Mouse (Mus musculus) liver, adult 2 months (tissue): ENCODE measurements around the gene Pspn. TPM values are rescaled to one million over a fixed set of nuclear protein-coding genes. Genes with fewer than 3 reads are reported as not detected.

Experiments used
- DNase-seq: peaks from one replicate; pipeline ENCODE4 v3.0.0-alpha.2; 2011; ENCODE audit warnings: low read depth, low spot score; ENCODE audit errors: extremely low read depth
- H3K27ac ChIP-seq: fragments of 200-500 bp; replicated peaks from 2 replicates; pipeline ENCODE4 v1.5.1; 2012; ENCODE audit warnings: low read depth, mild to moderate bottlenecking, control low read depth, inconsistent platforms, low read length; ENCODE audit not compliant: insufficient read depth
- H3K27me3 ChIP-seq: fragments of 200-500 bp; 2 replicates; pipeline ENCODE4 v1.6.1; 2012; ENCODE audit warnings: mild to moderate bottlenecking, moderate library complexity, low read length, inconsistent platforms; ENCODE audit not compliant: control insufficient read depth, insufficient read depth
- H3K36me3 ChIP-seq: fragments of 200-500 bp; 2 replicates; pipeline ENCODE4 v1.6.1; 2012; ENCODE audit warnings: low read length, inconsistent platforms; ENCODE audit not compliant: control insufficient read depth, insufficient read depth
- H3K4me1 ChIP-seq: fragments of 200-500 bp; 2 replicates; pipeline ENCODE4 v1.6.1; 2011; ENCODE audit warnings: low read length; ENCODE audit not compliant: control insufficient read depth, insufficient read depth
- H3K4me3 ChIP-seq: fragments of 200-500 bp; 2 replicates; pipeline ENCODE4 v1.5.1; 2011; ENCODE audit warnings: low read depth, mild to moderate bottlenecking, control low read depth, low read length, moderate library complexity; ENCODE audit not compliant: insufficient read depth
- H3K79me2 ChIP-seq: fragments of 200-500 bp; 2 replicates; pipeline ENCODE4 v1.6.1; 2012; ENCODE audit warnings: inconsistent platforms, mild to moderate bottlenecking, low read length, moderate library complexity; ENCODE audit not compliant: control insufficient read depth, insufficient read depth
- H3K9ac ChIP-seq: fragments of 200-500 bp; 2 replicates; pipeline ENCODE4 v1.6.1; 2012; ENCODE audit warnings: low read depth, mild to moderate bottlenecking, control low read depth, inconsistent platforms, low read length
- CTCF ChIP-seq: fragments of 200-500 bp; IDR thresholded peaks from 2 replicates; pipeline ENCODE4 v1.5.1; 2011; ENCODE audit warnings: low read depth, low read length, control low read depth
- POLR2A ChIP-seq: fragments of 200-500 bp; IDR thresholded peaks from 2 replicates; pipeline ENCODE4 v1.6.1; 2011; ENCODE audit warnings: low read length, control low read depth; ENCODE audit not compliant: insufficient read depth; ENCODE audit errors: extremely low read depth
- WGBS: fragments of 180-500 bp; shearing (Covaris S2); methylation state at CpG from one replicate; pipeline ENCODE4 v1.1.7; 2018; 5-methylcytosine and 5-hydroxymethylcytosine counted together
- polyA plus RNA-seq: library from polyadenylated mRNA; depleted of rRNA; stranded (reverse); fragments of >200 nt; gene quantifications from 2 replicates; pipeline ENCODE4 v1.2.3, GENCODE M21; 2012
- total RNA-seq: library from RNA; depleted of rRNA; stranded (reverse); fragments of >200 nt; gene quantifications from 2 replicates; pipeline ENCODE4 v1.2.3, GENCODE M21; 2014

The Pspn gene
- total and polyA plus RNA-seq, 2 experiments: not detected

GRCm38 (mm10) chr17:56990966-56991365 lies 8.9 kb downstream of the Pspn start:
- Histone ChIP-seq H3K4me1 (peaks cover 7% of the 10 kb centered on the region), H3K9ac (peak overlapping the region; percentile 43), H3K27me3 (no peaks in the 10 kb centered on the region), H3K79me2 (peaks cover 9% of the 10 kb centered on the region; the same call in 1 of the 2 replicates), H3K36me3 (peaks cover 7% of the 10 kb centered on the region; the same call in 1 of the 2 replicates), H3K27ac (no peak overlapping the region; the same call in 1 of the 2 replicates), H3K4me3 (peak overlapping the region; percentile 69)
- TF ChIP-seq CTCF: no peak
- no peak for TF ChIP-seq POLR2A
- no peak for DNase-seq
- WGBS: 75% methylated on average over 2 of the region's 2 CpGs

DNA sequence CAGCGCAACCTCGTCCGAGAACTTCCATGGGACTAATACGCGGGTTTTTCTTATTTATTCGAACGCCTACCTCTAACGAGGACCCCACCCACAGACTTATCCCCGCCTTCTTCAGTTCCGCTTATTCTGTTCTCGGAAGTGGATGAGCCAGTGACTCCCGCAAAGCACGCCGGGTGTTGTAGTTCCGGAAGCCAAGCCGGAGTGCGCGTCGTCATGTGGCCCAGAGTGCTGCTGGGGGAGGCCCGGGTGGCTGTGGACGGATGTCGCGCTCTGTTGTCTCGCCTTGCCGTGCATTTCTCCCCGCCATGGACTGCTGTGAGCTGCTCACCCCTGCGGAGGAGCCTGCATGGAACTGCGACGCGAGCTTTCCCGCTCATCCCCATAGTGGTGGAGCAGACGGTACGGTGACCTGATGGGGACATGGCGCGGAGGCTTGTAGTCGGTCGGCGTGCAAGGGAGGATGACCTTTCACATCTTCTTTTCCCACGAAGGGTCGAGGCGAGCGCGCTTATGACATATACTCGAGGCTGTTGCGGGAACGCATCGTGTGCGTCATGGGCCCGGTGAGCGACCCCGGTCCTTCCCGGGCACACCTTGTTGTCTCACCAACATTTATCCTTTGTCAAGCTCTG lies 9.6 kb downstream of the Pspn start, which contains the start of gene Clpp:
Clpp (plus strand) TSS at position 191 of the 632 bp plus-strand sequence.
- Histone ChIP-seq H3K27ac (peak within 1 kb of the TSS; percentile 59), H3K9ac (peak within 1 kb of the TSS; percentile 77), H3K27me3 (no peaks in the 10 kb centered on the region), H3K79me2 (peaks cover 9% of the 10 kb centered on the region; the same call in 1 of the 2 replicates), H3K36me3 (peaks cover 7% of the 10 kb centered on the region; the same call in 1 of the 2 replicates), H3K4me1 (peaks cover 7% of the 10 kb centered on the region), H3K4me3 (peak within 1 kb of the TSS; percentile 69)
- DNase-seq: peak; percentile 95
- under 1% methylated on average over 52 of the region's 52 CpGs for WGBS
- peak; percentile 80 for TF ChIP-seq POLR2A
- no peak for TF ChIP-seq CTCF

DNA sequence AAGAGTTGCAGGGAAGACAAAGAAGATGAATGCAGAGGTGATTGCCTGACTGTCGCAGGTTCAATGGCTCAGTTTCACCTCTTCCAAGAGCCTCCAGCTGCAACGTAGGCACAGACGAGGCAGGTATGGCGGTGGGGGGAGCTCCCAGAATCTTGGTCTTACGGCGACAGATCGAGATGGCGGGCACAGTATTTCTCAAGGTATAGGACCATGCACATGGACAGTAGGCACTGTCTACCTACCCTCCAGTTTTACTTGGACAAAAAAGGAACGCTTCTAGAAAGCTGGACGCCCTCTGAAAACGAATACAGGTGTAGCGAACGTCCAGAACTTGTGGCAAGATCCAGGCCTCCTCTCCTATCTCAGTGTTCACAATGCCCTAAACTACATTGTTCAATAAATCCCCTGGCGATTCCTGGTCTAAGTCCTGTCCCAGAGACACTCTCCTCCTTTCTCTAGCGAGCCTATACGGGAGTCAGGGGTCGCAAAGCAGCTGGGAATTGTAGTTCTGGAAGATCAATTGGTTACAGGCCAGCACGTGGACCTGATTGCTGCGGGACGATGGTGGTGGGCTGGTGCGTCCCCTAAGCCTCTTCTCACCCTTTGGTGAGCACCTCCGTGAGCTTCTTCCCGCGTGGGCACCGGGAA lies 10.2 kb downstream of the Pspn start:
- DNase-seq: peak; percentile 85
- Histone ChIP-seq H3K4me1 (peaks cover 7% of the 10 kb centered on the region), H3K36me3 (peaks cover 5% of the 10 kb centered on the region; the same call in 1 of the 2 replicates), H3K79me2 (peaks cover 9% of the 10 kb centered on the region; the same call in 1 of the 2 replicates), H3K9ac (peak overlapping the region; percentile 68), H3K27me3 (no peaks in the 10 kb centered on the region), H3K27ac (peak overlapping the region; percentile 59), H3K4me3 (peak overlapping the region; percentile 65)
- 3% methylated on average over 25 of the region's 25 CpGs for WGBS
- TF ChIP-seq CTCF: no peak
- no peak for TF ChIP-seq POLR2A

DNA sequence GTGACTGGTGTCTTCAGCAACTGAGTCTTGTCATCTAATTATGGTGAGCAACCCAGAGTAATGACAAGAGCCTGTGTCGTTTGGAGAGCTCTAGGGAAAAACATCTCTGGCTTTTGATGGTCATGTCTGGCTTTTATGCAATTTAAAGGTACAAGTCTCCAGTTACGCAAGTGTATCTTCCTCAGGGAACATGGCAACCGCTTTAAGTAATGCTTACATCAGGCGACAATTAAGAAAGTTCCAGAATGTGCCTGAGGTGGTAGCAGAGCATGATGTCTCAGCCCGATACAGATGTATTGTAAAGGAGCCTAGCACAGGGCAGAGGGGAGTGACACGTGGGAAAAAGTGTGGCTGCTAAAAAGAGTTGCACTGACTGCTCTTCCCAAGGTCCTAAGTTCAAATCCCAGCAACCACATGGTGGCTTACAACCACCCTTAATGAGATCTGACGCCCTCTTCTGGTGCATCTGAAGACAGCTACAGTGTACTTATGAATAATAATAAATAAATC lies 10.8 kb downstream of the Pspn start:
- H3K27ac ChIP-seq: no peak overlapping the region
- H3K79me2 ChIP-seq: peaks cover 9% of the 10 kb centered on the region; the same call in 1 of the 2 replicates
- no peak overlapping the region for H3K9ac ChIP-seq
- no peak for DNase-seq
- peaks cover 7% of the 10 kb centered on the region for H3K4me1 ChIP-seq
- TF ChIP-seq CTCF: no peak
- no peak for TF ChIP-seq POLR2A
- H3K36me3 ChIP-seq: peaks cover 3% of the 10 kb centered on the region; the same call in 1 of the 2 replicates
- H3K4me3 ChIP-seq: no peak overlapping the region
- WGBS: 79% methylated on average over 7 of the region's 7 CpGs
- no peaks in the 10 kb centered on the region for H3K27me3 ChIP-seq

DNA sequence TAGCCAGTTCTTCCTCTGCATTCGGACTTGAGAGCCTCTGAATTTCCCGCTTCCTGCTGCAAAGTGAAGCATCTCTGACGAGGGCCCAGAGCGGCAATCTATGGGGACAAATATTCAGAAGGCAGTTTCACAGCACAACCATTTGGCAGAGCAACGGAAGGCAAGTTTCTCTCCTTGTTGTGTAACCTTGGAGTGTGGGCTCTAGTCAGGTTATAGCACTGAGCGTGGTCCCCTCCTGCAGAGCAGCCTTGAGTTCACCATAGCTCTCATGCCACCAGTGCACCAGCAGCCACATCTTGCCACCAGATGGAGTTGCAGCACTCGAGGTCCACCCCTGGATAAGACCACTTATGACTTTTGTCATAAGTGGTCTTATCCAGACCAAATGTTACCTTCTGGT lies 11.4 kb downstream of the Pspn start:
- TF ChIP-seq POLR2A: no peak
- H3K36me3 ChIP-seq: peaks cover 2% of the 10 kb centered on the region; the same call in 1 of the 2 replicates
- H3K4me3 ChIP-seq: no peak overlapping the region
- DNase-seq: no peak
- no peaks in the 10 kb centered on the region for H3K27me3 ChIP-seq
- H3K27ac ChIP-seq: no peak overlapping the region
- H3K79me2 ChIP-seq: peaks cover 9% of the 10 kb centered on the region; the same call in 1 of the 2 replicates
- H3K9ac ChIP-seq: no peak overlapping the region
- peaks cover 7% of the 10 kb centered on the region for H3K4me1 ChIP-seq
- WGBS: 88% methylated on average over 7 of the region's 7 CpGs
